Mouse (Mus musculus) kidney, adult 9 months (tissue): ENCODE results near the gene Shisal2b.
A peak's percentile ranks its signal among the peaks of the same experiment; 100 is the strongest.
"Not testable (repeated sequence)": the region's sequence is repeated elsewhere in the genome, so short reads cannot be mapped to it uniquely, and the experiment has no call there.

Experiments used
- DNase-seq: peaks from one replicate; pipeline ENCODE4 v3.0.0; 2022

Shisal2b gene

DNA sequence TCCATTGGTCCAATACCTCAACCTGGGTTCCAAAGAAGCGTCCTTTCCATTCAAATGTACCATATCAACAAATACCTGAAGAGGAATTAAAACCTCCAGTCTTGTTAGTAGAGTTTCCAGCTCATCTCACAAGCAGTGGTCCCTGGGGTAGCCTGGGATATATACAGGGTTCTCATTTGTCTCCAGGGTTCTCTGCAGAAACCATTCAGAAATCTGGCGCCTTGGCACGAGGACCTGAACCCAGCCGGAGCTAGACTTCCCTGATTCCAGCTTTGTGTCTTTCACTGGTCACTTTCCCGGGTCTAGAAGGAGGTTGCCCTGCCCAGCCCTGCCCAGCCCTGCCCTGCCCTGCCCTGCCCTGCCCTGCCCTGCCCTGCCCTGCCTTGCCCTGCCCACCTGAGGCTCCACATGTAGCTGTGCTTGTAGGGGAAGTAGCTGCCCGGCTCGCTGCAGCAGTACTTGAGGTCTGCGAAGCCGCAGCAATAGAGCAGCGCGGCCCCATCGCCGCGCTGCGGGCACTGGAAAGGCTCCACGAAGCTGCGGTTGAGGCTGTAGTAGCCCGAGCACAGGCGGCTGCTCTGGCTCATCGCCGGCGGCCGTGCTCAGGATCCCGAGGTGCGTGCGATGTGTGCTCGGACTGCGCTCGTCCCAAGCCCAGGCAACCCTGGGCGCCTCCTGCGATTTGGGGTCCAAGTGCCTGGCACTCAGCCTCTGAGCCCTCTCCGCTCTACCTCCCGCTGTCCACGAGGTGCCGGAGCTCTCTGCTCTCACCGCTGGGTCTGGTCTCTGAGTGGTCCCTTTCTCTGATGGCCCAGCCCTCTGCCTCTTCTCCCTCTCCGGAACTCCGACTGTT, at the start of gene Shisal2b:
Gene Shisal2b (minus strand): TSS at position 767 of the 853 bp plus-strand sequence.
- no peak for DNase-seq

GRCm38 (mm10) chr13:104911626-104912025, 47.9 kb upstream of the Shisal2b start:
- not testable (repeated sequence) for DNase-seq

DNA sequence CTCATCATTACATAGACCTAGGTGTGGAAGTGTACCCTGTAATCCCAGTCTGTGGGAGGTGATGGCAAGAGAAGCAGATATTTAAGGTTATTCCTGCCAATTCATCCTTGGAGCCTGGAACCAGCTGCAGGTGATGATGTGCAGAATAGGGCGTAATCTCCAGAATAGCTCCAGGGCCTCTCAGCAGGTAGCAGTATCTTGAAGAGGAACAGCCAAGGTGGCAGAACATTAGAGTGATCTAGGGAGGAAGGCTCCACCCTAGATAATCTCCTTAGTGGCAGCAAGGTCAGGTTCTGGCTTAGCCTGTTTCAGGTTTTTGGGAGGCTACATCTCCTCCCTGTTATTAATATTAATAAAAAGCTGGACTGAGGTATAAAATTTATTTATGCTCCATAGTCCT, 47.3 kb upstream of the Shisal2b start:
- DNase-seq: not testable (repeated sequence)

DNA sequence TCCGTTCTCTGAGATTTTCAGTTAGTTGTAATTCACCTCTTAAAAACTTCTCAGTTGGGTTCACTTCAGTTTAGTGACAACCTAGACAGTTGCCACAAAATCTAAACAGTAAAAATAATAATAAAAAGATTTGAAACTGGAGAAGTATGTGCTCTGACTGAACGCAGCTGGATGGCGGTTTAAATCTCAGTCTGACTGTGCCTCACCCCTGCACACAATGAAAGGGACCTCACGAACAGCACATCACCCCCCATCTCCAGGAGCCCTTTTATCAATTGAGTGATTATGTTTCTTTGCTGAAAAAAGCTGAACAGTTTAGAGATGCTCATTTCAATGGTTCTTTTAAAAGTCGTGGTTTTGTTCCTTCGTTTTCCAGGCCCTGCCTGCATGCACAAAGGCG, 45.0 kb upstream of the Shisal2b start:
- no peak for DNase-seq

DNA sequence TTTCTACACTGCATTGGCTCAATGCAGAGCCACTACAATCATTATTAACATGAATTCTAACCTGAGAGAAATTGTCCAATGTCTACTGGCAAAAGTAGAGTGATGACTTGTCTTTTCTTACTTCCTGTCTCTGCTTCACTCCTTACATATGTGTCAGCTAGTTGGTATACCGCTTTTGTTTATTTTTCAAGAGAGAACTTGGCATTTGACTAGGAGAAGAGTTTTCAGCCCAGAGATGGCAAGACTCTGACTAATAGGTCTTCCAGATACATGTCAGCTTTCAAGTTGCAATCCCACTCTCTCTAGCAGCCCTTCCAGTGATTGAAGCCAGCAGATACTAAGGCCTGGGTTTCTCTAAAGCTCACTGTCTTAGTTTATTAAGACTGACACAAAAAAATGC, 31.1 kb upstream of the Shisal2b start:
- DNase-seq: no peak

DNA sequence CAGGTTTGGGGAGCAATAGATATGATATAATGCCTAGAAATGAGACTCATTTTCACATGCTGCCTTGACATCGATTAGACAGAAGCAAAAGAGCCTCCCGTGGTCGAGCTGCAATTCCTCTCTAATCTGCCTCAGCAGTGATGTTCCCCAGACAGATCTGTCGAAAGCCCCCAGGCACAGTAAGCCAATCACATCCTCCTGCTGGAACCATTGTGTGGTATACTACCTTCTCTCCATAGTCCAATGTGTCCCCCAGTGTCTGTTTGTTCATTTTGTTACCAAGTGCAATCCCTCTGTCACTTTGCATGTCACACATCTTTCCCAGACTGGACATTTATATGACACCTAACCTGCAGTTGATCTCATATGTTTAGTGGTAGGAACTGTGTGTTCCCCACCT, 28.6 kb upstream of the Shisal2b start:
- DNase-seq: no peak

- no peak for DNase-seq
These were observed 22.8 kb upstream of the Shisal2b start for GRCm38 (mm10) chr13:104886308-104887032.

- DNase-seq: no peak
These were observed 20.0 kb upstream of the Shisal2b start for GRCm38 (mm10) chr13:104883566-104884249.

- no peak for DNase-seq
These were observed 14.8 kb upstream of the Shisal2b start for GRCm38 (mm10) chr13:104878508-104878907.

- DNase-seq: no peak
These were observed 6.2 kb upstream of the Shisal2b start for GRCm38 (mm10) chr13:104869907-104870306.

- no peak for DNase-seq
These were observed 3.0 kb upstream of the Shisal2b start for GRCm38 (mm10) chr13:104866726-104867125.

- no peak for DNase-seq
These were observed 10.0 kb downstream of the Shisal2b start for GRCm38 (mm10) chr13:104853645-104854044.

- DNase-seq: no peak
These were observed 20.2 kb downstream of the Shisal2b start for GRCm38 (mm10) chr13:104843295-104844089.

GRCm38 (mm10) chr13:104841937-104842336, 21.8 kb downstream of the Shisal2b start:
- DNase-seq: no peak

- DNase-seq: no peak
These were observed 26.1 kb downstream of the Shisal2b start for GRCm38 (mm10) chr13:104837628-104838027.

- no peak for DNase-seq
These were observed 30.9 kb downstream of the Shisal2b start for GRCm38 (mm10) chr13:104832811-104833210.

DNA sequence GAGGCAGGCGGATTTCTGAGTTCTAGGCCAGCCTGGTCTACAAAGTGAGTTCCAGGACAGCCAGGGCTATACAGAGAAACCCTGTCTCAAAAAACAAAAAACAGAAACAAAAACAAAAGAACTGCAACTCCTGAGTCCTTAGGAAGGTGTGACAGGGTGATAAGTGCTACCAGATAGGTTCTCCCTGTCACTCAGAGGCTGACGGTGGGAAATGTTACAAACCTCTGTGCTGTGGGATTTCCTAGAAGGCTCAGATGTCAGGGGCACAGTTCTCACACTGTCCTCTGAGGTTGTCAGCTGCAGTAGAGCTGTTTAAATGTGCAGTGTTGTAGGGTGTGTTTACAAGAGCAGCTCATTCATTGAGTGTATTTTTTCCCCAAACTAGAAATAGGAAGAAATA, 38.2 kb downstream of the Shisal2b start:
- no peak for DNase-seq

DNA sequence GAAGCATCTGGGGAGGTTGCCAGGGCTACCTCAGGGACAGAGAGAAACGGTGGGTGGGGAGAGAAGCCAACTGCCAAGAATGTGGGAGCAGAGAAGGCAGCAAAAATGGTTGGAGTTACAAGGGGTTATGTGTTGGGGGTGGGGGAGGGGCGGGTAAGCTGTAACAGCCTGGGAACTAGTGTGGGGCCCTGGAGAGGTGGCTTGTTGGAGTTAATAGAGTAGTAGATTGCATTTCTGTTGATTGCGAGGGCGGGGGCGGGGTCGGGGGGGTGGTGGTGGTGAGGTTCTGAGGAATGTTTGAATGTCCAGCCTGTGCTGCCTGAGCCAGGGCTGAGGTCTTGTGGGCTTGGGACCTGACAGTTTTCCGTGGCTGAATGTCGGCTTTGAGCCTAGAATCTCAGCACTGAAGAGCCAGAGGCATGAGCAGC, 41.3 kb downstream of the Shisal2b start:
- no peak for DNase-seq

GRCm38 (mm10) chr13:104821908-104822307, 41.8 kb downstream of the Shisal2b start:
- no peak for DNase-seq

DNA sequence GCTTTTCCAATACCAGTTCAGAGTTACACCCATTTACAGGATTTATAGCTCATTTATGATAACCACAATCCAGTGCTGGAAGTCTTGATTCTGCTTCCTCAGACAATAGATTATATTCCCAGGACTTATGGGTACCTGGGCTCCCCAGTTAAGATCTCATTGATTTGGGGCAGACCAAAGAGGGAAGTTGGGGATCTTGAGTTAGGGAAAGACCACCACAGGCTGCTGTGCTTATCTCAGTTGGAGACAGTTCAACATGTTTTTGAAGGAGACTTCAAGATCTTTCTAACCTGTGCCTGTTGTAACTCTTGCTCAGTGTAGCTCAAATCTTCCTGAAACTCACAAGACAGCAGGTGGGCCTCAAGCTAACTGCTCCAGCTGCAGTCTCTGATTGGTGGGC, 42.5 kb downstream of the Shisal2b start:
- DNase-seq: no peak

DNA sequence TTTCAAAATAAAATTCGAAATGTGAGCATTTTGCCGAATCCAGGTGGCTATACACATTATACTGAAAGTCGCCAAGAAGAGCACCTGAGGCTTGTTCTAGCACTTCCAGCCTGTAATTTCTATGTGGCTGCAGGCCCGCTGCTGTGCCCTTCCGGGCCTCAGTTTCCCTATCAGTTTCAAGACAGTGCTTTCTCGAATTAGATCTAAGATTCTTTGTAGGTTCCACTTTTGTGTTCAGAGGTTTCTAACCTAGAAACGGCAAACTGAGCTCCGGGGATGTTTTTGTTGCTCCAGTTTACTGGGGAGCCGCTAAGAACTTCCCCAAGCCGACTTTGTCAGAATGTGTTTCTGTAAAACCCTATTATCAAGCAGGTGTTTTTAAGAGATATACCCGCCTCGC, 46.0 kb downstream of the Shisal2b start:
- DNase-seq: peak; percentile 11
